Mouse (Mus musculus): ENCODE measurements around the gene Rtf1.

GRCm38 (mm10) chr2:119675831-119676230, 963 bp downstream of the Rtf1 start:
- TF ChIP-seq TAL1 (IDR thresholded peaks at IDR 0.05; ENCODE audit: low read length) (no peak), GATA1 (IDR thresholded peaks at IDR 0.05; ENCODE audit: low read length) (no peak)

Data from erythroblast, embryonic 14.5 days (primary cell).